In the genomic region with DNA sequence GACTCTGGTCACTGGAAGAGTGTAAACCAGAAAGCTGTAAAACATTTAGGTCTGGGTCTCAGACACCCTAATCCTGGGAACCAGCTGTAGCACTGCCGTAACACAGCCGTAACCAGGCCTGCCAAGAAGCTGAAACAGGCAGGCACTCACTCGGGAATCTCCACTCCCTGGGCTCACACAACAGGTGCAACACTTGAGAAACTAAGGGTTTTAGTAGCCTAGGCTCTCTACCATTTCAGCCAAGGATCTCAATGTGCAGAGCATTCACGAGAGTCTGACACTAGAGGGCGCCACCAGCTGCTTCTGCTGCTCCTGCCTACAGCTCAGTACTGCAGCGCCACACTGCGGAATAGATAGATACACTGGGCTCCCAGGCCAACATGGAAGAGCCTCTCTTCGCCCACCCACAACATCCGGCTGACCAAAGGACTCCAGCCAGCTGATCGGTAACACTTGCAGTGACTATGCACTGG, we compare ENCODE assay signal across 8 mouse cellular contexts. TPM values are rescaled to one million over a fixed set of nuclear protein-coding genes. Genes with fewer than 3 reads are reported as not detected.
A peak's percentile ranks its signal among the peaks of the same experiment; 100 is the strongest.
DNase-seq lines count a peak whose midpoint lies in the region; ATAC-seq lines count a peak whose summit lies in the region.

No protein-coding gene starts in this region.

- H3K27ac ChIP-seq in intestine, embryonic 15.5 days = no peak overlapping the region

- H3K4me3 ChIP-seq in intestine, embryonic 15.5 days (replicated peaks) = no peak overlapping the region

- intact Hi-C loops in left cerebral cortex, postnatal 14 days (cut with DNase I) = loop anchor here (10.0 kb wide), 1 partner anchor 142 kb away; no protein-coding TSS in a partner anchor

- H3K9me3 ChIP-seq in intestine, embryonic 15.5 days = no peaks in the 10 kb centered on the region

- DNase-seq in adrenal gland, adult 18-20 months (ENCODE audit: low spot score in 2 of 2) = peak; percentile 73 to 78
- DNase-seq in embryo, embryonic 10.5 days (ENCODE audit: low spot score) = peak; percentile 93
- peak; percentile 73 for DNase-seq in gastrocnemius, postnatal 25 days
- peak; percentile 93 to 97 for DNase-seq in left cerebral cortex, postnatal 14 days (ENCODE audit: low spot score in 2 of 2)
- peak; percentile 91 for DNase-seq in mesoderm, embryonic 11.5 days (ENCODE audit: low read depth, low spot score)
- peak; percentile 79 for DNase-seq in right cerebral cortex, postnatal 25 days
- peak; percentile 76 for DNase-seq in yolk sac, embryonic 10.5 days (ENCODE audit: low spot score)

- no peaks in the 10 kb centered on the region for H3K27me3 ChIP-seq in intestine, embryonic 15.5 days (replicated peaks)

- no peak overlapping the region for H3K9ac ChIP-seq in intestine, embryonic 15.5 days

- WGBS in intestine, embryonic 15.5 days = 15% methylated on average over 10 of the region's 10 CpGs

- H3K4me1 ChIP-seq in intestine, embryonic 15.5 days (replicated peaks) = no peaks in the 10 kb centered on the region

- H3K36me3 ChIP-seq in intestine, embryonic 15.5 days = no peaks in the 10 kb centered on the region

- peak overlapping the region; percentile 41; the same call in 1 of the 2 replicates for H3K4me2 ChIP-seq in intestine, embryonic 15.5 days (replicated peaks)

- ATAC-seq in intestine, embryonic 15.5 days = peak; percentile 59

RNA-seq across cellular contexts. Expression of gene Plet1, which starts 42.0 kb away (rescaled TPM):
- under 1 TPM in 1 of 2 experiments, not detected in 1; 0.29 TPM for total RNA-seq in adrenal gland, adult 18-20 months (2021)
- not detected for total RNA-seq in gastrocnemius, postnatal 25 days (2021)
- 1.7 and 2.0 TPM in 2 replicates for polyA plus RNA-seq in intestine, embryonic 15.5 days (2015; fragmentation: Nextera tagmentation; extraction: Ambion mirVana)
- not detected for total RNA-seq in left cerebral cortex, postnatal 14 days (2021)
